Mouse (Mus musculus): ENCODE results near the gene Nrxn1. TPM values are rescaled to one million over a fixed set of nuclear protein-coding genes. Genes with fewer than 3 reads are reported as not detected.

The Nrxn1 gene
- 4.3 and 5.9 TPM in 2 replicates for polyA plus RNA-seq (2015; fragmentation: Nextera tagmentation; extraction: Ambion mirVana)

- no peak within 1 kb of the TSS for H3K4me3 ChIP-seq (replicated peaks; ENCODE audit: low read length)
- H3K27ac ChIP-seq (ENCODE audit: low read length) = no peak within 1 kb of the TSS
- 0% methylated on average over 1 of the region's 1 CpGs for WGBS
- H3K36me3 ChIP-seq (ENCODE audit: control insufficient read depth, insufficient read depth, low read length) = no peaks in the 10 kb centered on the region
- H3K4me2 ChIP-seq (ENCODE audit: low read depth, low read length) = peak within 1 kb of the TSS; percentile 39; the same call in 1 of the 2 replicates
- H3K4me1 ChIP-seq (ENCODE audit: control insufficient read depth, insufficient read depth, low read length) = no peaks in the 10 kb centered on the region
- H3K27me3 ChIP-seq (ENCODE audit: control insufficient read depth, insufficient read depth, low read length) = no peaks in the 10 kb centered on the region
- no peak for ATAC-seq (ENCODE audit: insufficient read depth, low FRiP score)
- peaks cover 3% of the 10 kb centered on the region; the same call in 1 of the 2 replicates for H3K9me3 ChIP-seq (replicated peaks; ENCODE audit: control insufficient read depth, low read length)
- H3K9ac ChIP-seq (ENCODE audit: low read length) = no peak within 1 kb of the TSS
Measured at GRCm38 (mm10) chr17:91093042-91093080, at the start of gene Nrxn1. TSS of gene Nrxn1 (minus strand) at chr17:91093071.

- H3K9me3 ChIP-seq (replicated peaks; ENCODE audit: control insufficient read depth, low read length) = no peaks in the 10 kb centered on the region
- no peak overlapping the region for H3K27ac ChIP-seq (ENCODE audit: low read length)
- H3K27me3 ChIP-seq (ENCODE audit: control insufficient read depth, insufficient read depth, low read length) = no peaks in the 10 kb centered on the region
- H3K4me3 ChIP-seq (replicated peaks; ENCODE audit: low read length) = no peak overlapping the region
- ATAC-seq (ENCODE audit: insufficient read depth, low FRiP score) = no peak
- H3K4me2 ChIP-seq (ENCODE audit: low read depth, low read length) = no peak overlapping the region
- no peak overlapping the region for H3K9ac ChIP-seq (ENCODE audit: low read length)
- no peaks in the 10 kb centered on the region for H3K4me1 ChIP-seq (ENCODE audit: control insufficient read depth, insufficient read depth, low read length)
- no peaks in the 10 kb centered on the region for H3K36me3 ChIP-seq (ENCODE audit: control insufficient read depth, insufficient read depth, low read length)
- 75% methylated on average over 3 of the region's 3 CpGs for WGBS
Measured at GRCm38 (mm10) chr17:91136859-91137258, 44.0 kb upstream of the Nrxn1 start.

DNA sequence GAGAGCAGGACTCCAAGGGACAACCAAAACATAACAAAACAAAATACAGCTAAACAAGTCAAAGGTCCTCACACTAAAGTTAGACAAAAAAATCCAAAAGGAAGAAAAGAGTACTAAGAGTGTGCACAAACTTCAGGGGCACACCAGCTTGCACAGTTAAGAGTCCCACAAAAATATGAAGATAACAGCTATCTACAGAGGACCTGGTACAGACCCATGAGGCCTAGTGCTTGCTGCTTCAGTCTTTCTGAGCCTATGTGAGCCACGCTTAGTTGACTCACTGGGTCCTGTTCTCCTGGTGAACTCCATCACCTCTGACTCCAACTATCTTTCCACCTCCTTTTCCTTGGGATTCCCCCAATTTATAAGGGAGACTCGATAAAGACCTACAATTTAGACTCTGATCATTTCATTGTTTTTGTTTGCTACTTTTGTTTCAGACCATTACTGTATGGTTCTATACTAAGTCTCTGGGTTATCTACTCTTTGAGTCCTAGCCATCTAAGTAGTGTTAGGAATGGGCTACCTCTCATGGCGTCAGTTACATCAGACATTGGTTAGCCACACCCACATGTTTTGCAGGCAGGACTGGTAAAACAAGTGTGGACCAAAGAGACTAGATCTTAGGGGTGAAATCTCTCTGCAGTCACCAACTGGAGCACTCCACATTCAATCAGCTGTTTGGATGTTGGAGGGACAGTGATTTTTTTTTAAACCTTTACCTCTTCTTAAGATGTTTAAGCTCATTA is 20.2 kb upstream of the Nrxn1 start:
- ATAC-seq (ENCODE audit: insufficient read depth, low FRiP score) = no peak
- H3K4me2 ChIP-seq (ENCODE audit: low read depth, low read length) = no peak overlapping the region
- H3K9ac ChIP-seq (ENCODE audit: low read length) = no peak overlapping the region
- WGBS = 89% methylated on average over 3 of the region's 3 CpGs
- no peaks in the 10 kb centered on the region for H3K27me3 ChIP-seq (ENCODE audit: control insufficient read depth, insufficient read depth, low read length)
- no peak overlapping the region for H3K4me3 ChIP-seq (replicated peaks; ENCODE audit: low read length)
- H3K9me3 ChIP-seq (replicated peaks; ENCODE audit: control insufficient read depth, low read length) = no peaks in the 10 kb centered on the region
- H3K4me1 ChIP-seq (ENCODE audit: control insufficient read depth, insufficient read depth, low read length) = no peaks in the 10 kb centered on the region
- H3K27ac ChIP-seq (ENCODE audit: low read length) = no peak overlapping the region
- no peaks in the 10 kb centered on the region for H3K36me3 ChIP-seq (ENCODE audit: control insufficient read depth, insufficient read depth, low read length)

GRCm38 (mm10) chr17:91112085-91112484 is 19.2 kb upstream of the Nrxn1 start:
- no peaks in the 10 kb centered on the region for H3K27me3 ChIP-seq (ENCODE audit: control insufficient read depth, insufficient read depth, low read length)
- H3K27ac ChIP-seq (ENCODE audit: low read length) = no peak overlapping the region
- no peak overlapping the region for H3K9ac ChIP-seq (ENCODE audit: low read length)
- no peak for ATAC-seq (ENCODE audit: insufficient read depth, low FRiP score)
- 69% methylated on average over 1 of the region's 1 CpGs for WGBS
- no peak overlapping the region for H3K4me2 ChIP-seq (ENCODE audit: low read depth, low read length)
- H3K4me3 ChIP-seq (replicated peaks; ENCODE audit: low read length) = no peak overlapping the region
- H3K4me1 ChIP-seq (ENCODE audit: control insufficient read depth, insufficient read depth, low read length) = no peaks in the 10 kb centered on the region
- no peaks in the 10 kb centered on the region for H3K9me3 ChIP-seq (replicated peaks; ENCODE audit: control insufficient read depth, low read length)
- no peaks in the 10 kb centered on the region for H3K36me3 ChIP-seq (ENCODE audit: control insufficient read depth, insufficient read depth, low read length)

- H3K27ac ChIP-seq (ENCODE audit: low read length) = no peak overlapping the region
- 28% methylated on average over 12 of the region's 12 CpGs for WGBS
- no peaks in the 10 kb centered on the region for H3K36me3 ChIP-seq (ENCODE audit: control insufficient read depth, insufficient read depth, low read length)
- ATAC-seq (ENCODE audit: insufficient read depth, low FRiP score) = no peak
- no peaks in the 10 kb centered on the region for H3K27me3 ChIP-seq (ENCODE audit: control insufficient read depth, insufficient read depth, low read length)
- H3K4me2 ChIP-seq (ENCODE audit: low read depth, low read length) = no peak overlapping the region
- H3K4me3 ChIP-seq (replicated peaks; ENCODE audit: low read length) = no peak overlapping the region
- no peaks in the 10 kb centered on the region; the same call in 1 of the 2 replicates for H3K9me3 ChIP-seq (replicated peaks; ENCODE audit: control insufficient read depth, low read length)
- H3K4me1 ChIP-seq (ENCODE audit: control insufficient read depth, insufficient read depth, low read length) = no peaks in the 10 kb centered on the region
- H3K9ac ChIP-seq (ENCODE audit: low read length) = no peak overlapping the region
Measured at GRCm38 (mm10) chr17:91093081-91093875, 407 bp upstream of the Nrxn1 start.

- no peaks in the 10 kb centered on the region for H3K4me1 ChIP-seq (ENCODE audit: control insufficient read depth, insufficient read depth, low read length)
- no peak overlapping the region for H3K9ac ChIP-seq (ENCODE audit: low read length)
- no peaks in the 10 kb centered on the region for H3K36me3 ChIP-seq (ENCODE audit: control insufficient read depth, insufficient read depth, low read length)
- H3K4me3 ChIP-seq (replicated peaks; ENCODE audit: low read length) = no peak overlapping the region
- 2% methylated on average over 21 of the region's 21 CpGs for WGBS
- H3K27me3 ChIP-seq (ENCODE audit: control insufficient read depth, insufficient read depth, low read length) = no peaks in the 10 kb centered on the region
- H3K27ac ChIP-seq (ENCODE audit: low read length) = no peak overlapping the region
- H3K4me2 ChIP-seq (ENCODE audit: low read depth, low read length) = peak overlapping the region; percentile 39; the same call in 1 of the 2 replicates
- ATAC-seq (ENCODE audit: insufficient read depth, low FRiP score) = peak; percentile 85
- H3K9me3 ChIP-seq (replicated peaks; ENCODE audit: control insufficient read depth, low read length) = peaks cover 4% of the 10 kb centered on the region; the same call in 1 of the 2 replicates
Measured at GRCm38 (mm10) chr17:91092421-91093041, 340 bp downstream of the Nrxn1 start.

GRCm38 (mm10) chr17:91090631-91091030 is 2.2 kb downstream of the Nrxn1 start:
- WGBS = 100% methylated on average over 1 of the region's 1 CpGs
- Histone ChIP-seq H3K36me3 (ENCODE audit: control insufficient read depth, insufficient read depth, low read length) (no peaks in the 10 kb centered on the region), H3K27me3 (ENCODE audit: control insufficient read depth, insufficient read depth, low read length) (no peaks in the 10 kb centered on the region), H3K4me3 (replicated peaks; ENCODE audit: low read length) (no peak overlapping the region), H3K4me1 (ENCODE audit: control insufficient read depth, insufficient read depth, low read length) (no peaks in the 10 kb centered on the region), H3K27ac (ENCODE audit: low read length) (no peak overlapping the region), H3K4me2 (ENCODE audit: low read depth, low read length) (no peak overlapping the region), H3K9ac (ENCODE audit: low read length) (no peak overlapping the region), H3K9me3 (replicated peaks; ENCODE audit: control insufficient read depth, low read length) (peaks cover 4% of the 10 kb centered on the region; the same call in 1 of the 2 replicates)
- ATAC-seq (ENCODE audit: insufficient read depth, low FRiP score) = no peak

DNA sequence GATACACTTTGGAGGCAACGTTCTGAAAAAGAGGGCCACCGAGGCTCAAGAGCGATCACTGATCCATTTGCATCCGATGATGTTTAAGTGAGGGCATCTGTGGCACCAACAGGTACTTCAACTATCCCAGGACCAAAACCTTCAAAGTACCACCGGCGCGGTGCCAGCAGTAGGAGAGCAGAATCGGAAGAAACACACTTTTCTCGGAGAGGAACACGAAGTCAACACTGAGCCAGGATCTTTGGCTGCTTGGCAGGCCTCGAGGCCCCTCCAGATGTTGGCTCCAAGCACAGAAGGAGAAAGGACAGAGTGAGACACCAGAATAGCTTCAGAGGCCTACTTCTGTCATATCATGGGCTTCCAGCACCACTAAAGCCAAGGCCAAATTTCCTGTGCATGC is 3.9 kb downstream of the Nrxn1 start:
- Histone ChIP-seq H3K27ac (ENCODE audit: low read length) (no peak overlapping the region), H3K36me3 (ENCODE audit: control insufficient read depth, insufficient read depth, low read length) (no peaks in the 10 kb centered on the region), H3K9ac (ENCODE audit: low read length) (no peak overlapping the region), H3K4me3 (replicated peaks; ENCODE audit: low read length) (no peak overlapping the region), H3K27me3 (ENCODE audit: control insufficient read depth, insufficient read depth, low read length) (no peaks in the 10 kb centered on the region), H3K9me3 (replicated peaks; ENCODE audit: control insufficient read depth, low read length) (peaks cover 4% of the 10 kb centered on the region; the same call in 1 of the 2 replicates), H3K4me2 (ENCODE audit: low read depth, low read length) (no peak overlapping the region), H3K4me1 (ENCODE audit: control insufficient read depth, insufficient read depth, low read length) (no peaks in the 10 kb centered on the region)
- WGBS = 80% methylated on average over 11 of the region's 11 CpGs
- ATAC-seq (ENCODE audit: insufficient read depth, low FRiP score) = no peak

- 59% methylated on average over 76 of the region's 82 CpGs for WGBS
- no peak overlapping the region for H3K9ac ChIP-seq (ENCODE audit: low read length)
- no peak for ATAC-seq (ENCODE audit: insufficient read depth, low FRiP score)
Measured at GRCm38 (mm10) chr17:91088037-91088715, 4.7 kb downstream of the Nrxn1 start.

More at GRCm38 (mm10) chr17:91088037-91088715, 4.7 kb downstream of the Nrxn1 start:
- H3K27me3 ChIP-seq (ENCODE audit: control insufficient read depth, insufficient read depth, low read length) = no peaks in the 10 kb centered on the region
- H3K27ac ChIP-seq (ENCODE audit: low read length) = no peak overlapping the region
- no peak overlapping the region for H3K4me3 ChIP-seq (replicated peaks; ENCODE audit: low read length)
- H3K4me2 ChIP-seq (ENCODE audit: low read depth, low read length) = no peak overlapping the region
- no peaks in the 10 kb centered on the region for H3K4me1 ChIP-seq (ENCODE audit: control insufficient read depth, insufficient read depth, low read length)
- peaks cover 4% of the 10 kb centered on the region; the same call in 1 of the 2 replicates for H3K9me3 ChIP-seq (replicated peaks; ENCODE audit: control insufficient read depth, low read length)
- no peaks in the 10 kb centered on the region for H3K36me3 ChIP-seq (ENCODE audit: control insufficient read depth, insufficient read depth, low read length)
